Mouse (Mus musculus) Patski (cell line): ENCODE results near the gene Tbc1d9b. TPM values are rescaled to one million over a fixed set of nuclear protein-coding genes. Genes with fewer than 3 reads are reported as not detected.
"Not testable (repeated sequence)": the region's sequence is repeated elsewhere in the genome, so short reads cannot be mapped to it uniquely, and the experiment has no call there.

Experiments
- ATAC-seq: fragments of 100-300 bp; one replicate; pipeline ENCODE4 v1.8.0; 2021
- CTCF ChIA-PET: fragments of 350-600 bp; sonication (Branson Sonifier 250); formaldehyde crosslinking; loops from one replicate; lab custom pipeline; 2022; ENCODE audit warnings: inconsistent platforms; lab: Charles Lee
- POLR2A ChIA-PET: fragments of 350-600 bp; sonication (Branson Sonifier 250); formaldehyde crosslinking; loops from one replicate; lab custom pipeline; 2022; ENCODE audit warnings: antibody characterized with exemption, inconsistent platforms; lab: Charles Lee
- DNase-seq: peaks from one replicate; pipeline ENCODE4 v3.0.0-alpha.2; 2011; ENCODE audit warnings: low read depth, low spot score
- H3K27me3 ChIP-seq: fragments of 371-371 bp; one replicate; pipeline ENCODE4 v1.5.1; 2021
- CTCF ChIP-seq: fragments of 100-300 bp; IDR thresholded peaks from one replicate; pipeline ENCODE4 v1.5.1; 2021
- in situ Hi-C: fragments of 300-500 bp; cut with MboI; formaldehyde crosslinking; loops from 3 replicates; pipeline ENCODE4 v1.11.1; 2018; ENCODE audit warnings: low pct_unique_long_range_greater_than_20kb, mixed read lengths
- polyA plus RNA-seq: library from polyadenylated mRNA; unstranded; gene quantifications from one replicate; pipeline ENCODE4 v1.2.3, GENCODE M21; 2021

Gene Tbc1d9b
- polyA plus RNA-seq, 1 experiment from 2014 or later = 90.9 TPM

- DNase-seq (no peak), ATAC-seq (no peak)
- ChIA-PET POLR2A (no interaction called here), CTCF (interaction anchor here (1.5 kb wide), 1 partner anchor 12 kb away, joined by 3 read pairs; no protein-coding TSS in a partner anchor)
- H3K27me3 ChIP-seq = no peaks in the 10 kb centered on the region
- TF ChIP-seq CTCF = no peak
- in situ Hi-C loops = no loop called here
These were observed 30.5 kb upstream of the Tbc1d9b start for GRCm38 (mm10) chr11:50100548-50101307.

GRCm38 (mm10) chr11:50101962-50102361, 29.2 kb upstream of the Tbc1d9b start:
- CTCF ChIA-PET = interaction anchor here (1.4 to 1.5 kb wide), 2 partner anchors 13 to 29 kb away, joined by 3 to 4 read pairs; no protein-coding TSS in a partner anchor
- in situ Hi-C loops, H3K27me3 ChIP-seq, DNase-seq, POLR2A ChIA-PET, ATAC-seq: not testable (repeated sequence)

GRCm38 (mm10) chr11:50104016-50104415, 27.2 kb upstream of the Tbc1d9b start:
- DNase-seq = no peak
- ChIA-PET POLR2A (no interaction called here), CTCF (no interaction called here)
- no peak for TF ChIP-seq CTCF
- no peaks in the 10 kb centered on the region for H3K27me3 ChIP-seq
- ATAC-seq = no peak
- in situ Hi-C loops = no loop called here

- ATAC-seq (no peak), DNase-seq (no peak)
- CTCF ChIA-PET = no interaction called here
- no peaks in the 10 kb centered on the region for H3K27me3 ChIP-seq
- POLR2A ChIA-PET = no interaction called here
- no peak for TF ChIP-seq CTCF
- in situ Hi-C loops = no loop called here
These were observed 26.0 kb upstream of the Tbc1d9b start for GRCm38 (mm10) chr11:50105237-50105636.

GRCm38 (mm10) chr11:50106024-50106423, 25.2 kb upstream of the Tbc1d9b start:
- DNase-seq = no peak

GRCm38 (mm10) chr11:50108823-50109244, 22.4 kb upstream of the Tbc1d9b start:
- DNase-seq (no peak), ATAC-seq (no peak)
- no peaks in the 10 kb centered on the region for H3K27me3 ChIP-seq
- ChIA-PET POLR2A (no interaction called here), CTCF (no interaction called here)
- no peak for TF ChIP-seq CTCF
- in situ Hi-C loops = no loop called here

More at GRCm38 (mm10) chr11:50106024-50106423, 25.2 kb upstream of the Tbc1d9b start:
- ChIA-PET CTCF (interaction anchor here (0.8 to 2.1 kb wide), 2 partner anchors 12 to 25 kb away, joined by 3 to 7 read pairs; no protein-coding TSS in a partner anchor), POLR2A (interaction anchor here (0.6 kb wide), 1 partner anchor 214 kb away, joined by 3 read pairs; no protein-coding TSS in a partner anchor)
- in situ Hi-C loops = no loop called here
- TF ChIP-seq CTCF = no peak
- no peaks in the 10 kb centered on the region for H3K27me3 ChIP-seq
- ATAC-seq = no peak

- peak; percentile 81 for TF ChIP-seq CTCF
- peak; percentile 47 for ATAC-seq
- DNase-seq = no peak
- no peaks in the 10 kb centered on the region for H3K27me3 ChIP-seq
- POLR2A ChIA-PET = interaction anchor here (0.6 kb wide), 1 partner anchor 14 kb away, joined by 4 read pairs; no protein-coding TSS in a partner anchor
- in situ Hi-C loops = no loop called here
- CTCF ChIA-PET = interaction anchor here (0.6 to 2.1 kb wide), 9 partner anchors 9 to 153 kb away, joined by 3 to 11 read pairs (median 3); partner anchors contain the start of gene Tbc1d9b
These were observed 16.9 kb upstream of the Tbc1d9b start for GRCm38 (mm10) chr11:50114329-50114728.

- no peaks in the 10 kb centered on the region for H3K27me3 ChIP-seq
- CTCF ChIA-PET = interaction anchor here (1.0 kb wide), 1 partner anchor 136 kb away, joined by 3 read pairs; no protein-coding TSS in a partner anchor
- POLR2A ChIA-PET = interaction anchor here (0.8 kb wide), 1 partner anchor 78 kb away, joined by 3 read pairs; no protein-coding TSS in a partner anchor
- no peak for TF ChIP-seq CTCF
- in situ Hi-C loops = no loop called here
- no peak for DNase-seq
- ATAC-seq = no peak
These were observed 8.5 kb upstream of the Tbc1d9b start for GRCm38 (mm10) chr11:50122631-50123081.

GRCm38 (mm10) chr11:50127781-50128180, 3.4 kb upstream of the Tbc1d9b start:
- ATAC-seq (no peak), DNase-seq (no peak)
- in situ Hi-C loops = no loop called here
- ChIA-PET CTCF (interaction anchor here (1.1 to 1.5 kb wide), 2 partner anchors 13 to 166 kb away, joined by 3 read pairs; no protein-coding TSS in a partner anchor), POLR2A (interaction anchor here (0.7 kb wide), 1 partner anchor 392 kb away, joined by 3 read pairs; no protein-coding TSS in a partner anchor)
- no peak for TF ChIP-seq CTCF
- H3K27me3 ChIP-seq = no peaks in the 10 kb centered on the region

GRCm38 (mm10) chr11:50131801-50132201, 605 bp downstream of the Tbc1d9b start:
- in situ Hi-C loops = loop anchor here (5.0 kb wide), 1 partner anchor 144 kb away; no protein-coding TSS in a partner anchor
- DNase-seq = no peak
- no peaks in the 10 kb centered on the region for H3K27me3 ChIP-seq
- ChIA-PET CTCF (interaction anchor here (1.3 to 2.2 kb wide), 5 partner anchors 18 to 145 kb away, joined by 3 to 32 read pairs (median 11); no protein-coding TSS in a partner anchor), POLR2A (no interaction called here)
- ATAC-seq = peak; percentile 1
- no peak for TF ChIP-seq CTCF
